Mouse (Mus musculus) adrenal gland (tissue): Measurements from ENCODE around the gene Tmem176a.

ENCODE experiments used
- intact Hi-C: fragments of 180-260 bp; cut with DNase I; formaldehyde crosslinking; loops from one replicate; pipeline ENCODE4 v1.15.1; 2025

Tmem176a gene

GRCm38 (mm10) chr6:48875515-48875914 is 34.8 kb downstream of the Tmem176a start:
- intact Hi-C loops, result no loop called here

DNA sequence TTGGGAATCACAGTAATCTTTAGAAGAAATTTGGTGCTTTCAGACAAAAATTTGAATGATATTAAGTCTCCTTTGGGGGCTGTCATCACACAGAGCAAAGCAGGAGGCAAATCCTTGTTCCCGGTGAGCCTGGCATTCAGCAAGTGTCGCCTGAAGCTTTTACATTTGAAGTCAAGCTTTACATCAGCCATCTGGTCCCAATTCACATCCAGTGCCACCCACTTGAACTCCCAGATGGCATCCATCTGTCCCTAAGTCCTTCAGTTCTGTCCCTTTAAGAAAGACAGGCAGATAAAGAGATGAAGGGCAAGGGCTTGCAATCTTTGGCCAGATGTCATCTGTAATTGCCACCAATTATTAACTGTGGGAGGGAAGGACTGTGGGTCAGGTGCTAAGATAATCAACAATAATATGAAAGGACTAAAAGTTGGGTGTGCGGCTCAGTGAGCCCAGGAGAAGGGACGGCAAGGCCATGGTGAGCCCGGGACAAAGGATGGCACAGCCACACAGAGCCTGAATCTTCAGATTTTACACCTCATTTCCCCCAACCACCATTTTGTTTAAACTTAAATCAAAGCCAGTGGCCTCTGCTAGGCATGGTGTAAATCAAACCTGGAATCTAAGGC is 35.9 kb downstream of the Tmem176a start:
- intact Hi-C loops, result no loop called here

DNA sequence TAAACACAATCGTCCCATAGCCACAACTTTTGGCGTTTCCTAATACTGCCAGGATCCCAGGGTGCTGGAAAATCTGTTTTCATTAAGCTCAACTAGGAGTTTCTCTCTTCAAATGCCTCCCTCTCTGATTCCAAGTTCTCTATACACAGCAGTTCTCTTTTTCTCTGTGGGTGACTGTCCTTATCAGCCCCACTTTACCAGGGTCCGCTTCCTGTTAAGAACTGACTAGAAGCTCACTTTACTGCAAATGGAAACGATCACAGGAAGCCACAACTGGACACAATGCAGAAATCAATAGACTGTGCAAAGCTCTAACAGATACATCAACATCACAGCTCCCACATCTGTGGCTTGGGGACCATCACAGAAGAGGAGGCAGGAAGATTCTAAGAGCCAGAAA is 53.5 kb downstream of the Tmem176a start:
- intact Hi-C loops, result no loop called here

GRCm38 (mm10) chr6:48894938-48895818 is 54.5 kb downstream of the Tmem176a start:
- intact Hi-C loops, result no loop called here

GRCm38 (mm10) chr6:48895941-48896340 is 55.2 kb downstream of the Tmem176a start:
- intact Hi-C loops, result no loop called here
